Comparison of ENCODE assay signal across 19 mouse cellular contexts in genomic region chr1:40235597-40236249, GRCm38 (mm10). TPM values are rescaled to one million over a fixed set of nuclear protein-coding genes. Genes with fewer than 3 reads are reported as not detected.
A peak's percentile ranks its signal among the peaks of the same experiment; 100 is the strongest.
DNase-seq lines count a peak whose midpoint lies in the region; ATAC-seq and TF ChIP-seq lines count a peak whose summit lies in the region.
"Had no signal": no experiment of that assay in that cellular context is flagged by ENCODE, and none has a peak within 500 bp of the region (broad histone marks: within the 10 kb centered on the region; RNA-seq: fewer than 3 reads in every experiment).

No protein-coding gene starts in this region.

- TF ChIP-seq POLR2A in liver, adult 2 months (IDR thresholded peaks at IDR 0.05; ENCODE audit: extremely low read depth, insufficient read depth, low read length) = no peak

- ATAC-seq in kidney, embryonic 15.5 days (replicated peaks; ENCODE audit: low FRiP score) = no peak
- ATAC-seq: forebrain, postnatal 0 days; liver, embryonic 12.5 days; midbrain, embryonic 16.5 days had no signal

- peak overlapping the region; percentile 18; the same call in 1 of the 2 replicates for H3K27ac ChIP-seq in kidney, embryonic 15.5 days
- no peak overlapping the region; the same call in 1 of the 2 replicates for H3K27ac ChIP-seq in liver, adult 2 months (replicated peaks; ENCODE audit: insufficient read depth, low read depth, low read length)
- H3K27ac ChIP-seq: hindbrain, embryonic 15.5 days; liver, embryonic 12.5 days had no signal

- H3K4me1 ChIP-seq in kidney, embryonic 15.5 days = peaks cover 42% of the 10 kb centered on the region
- H3K4me1 ChIP-seq in liver, adult 2 months (ENCODE audit: control insufficient read depth, insufficient read depth, low read length) = peaks cover 42% of the 10 kb centered on the region
- H3K4me1 ChIP-seq: hindbrain, embryonic 15.5 days had no signal

- no peak for TF ChIP-seq CTCF in liver, adult 2 months (IDR thresholded peaks at IDR 0.05; ENCODE audit: low read depth, low read length)

- no peak overlapping the region for H3K9ac ChIP-seq in kidney, embryonic 15.5 days
- H3K9ac ChIP-seq in liver, adult 2 months (ENCODE audit: low read depth, low read length) = no peak overlapping the region; the same call in 1 of the 2 replicates
- H3K9ac ChIP-seq: forebrain, postnatal 0 days; hindbrain, embryonic 15.5 days; liver, embryonic 12.5 days had no signal

- H3K79me2 ChIP-seq in liver, adult 2 months (ENCODE audit: control insufficient read depth, insufficient read depth, low read length) = peaks cover 47% of the 10 kb centered on the region

- no peak overlapping the region for H3K4me2 ChIP-seq in kidney, embryonic 15.5 days
- H3K4me2 ChIP-seq: hindbrain, embryonic 15.5 days; liver, embryonic 12.5 days had no signal

- 74% methylated on average over 5 of the region's 5 CpGs for WGBS in kidney, embryonic 15.5 days
- 67% methylated on average over 5 of the region's 5 CpGs for WGBS in liver, adult 2 months

- no peaks in the 10 kb centered on the region for H3K27me3 ChIP-seq in kidney, embryonic 15.5 days
- H3K27me3 ChIP-seq in liver, adult 2 months (ENCODE audit: control insufficient read depth, insufficient read depth, low read length) = no peaks in the 10 kb centered on the region
- H3K27me3 ChIP-seq: hindbrain, embryonic 15.5 days; liver, embryonic 12.5 days had no signal

- H3K36me3 ChIP-seq in kidney, embryonic 15.5 days = no peaks in the 10 kb centered on the region
- peaks cover 28% of the 10 kb centered on the region for H3K36me3 ChIP-seq in liver, adult 2 months (ENCODE audit: control insufficient read depth, insufficient read depth, low read length)
- H3K36me3 ChIP-seq: hindbrain, embryonic 15.5 days; liver, embryonic 12.5 days had no signal

- DNase-seq in kidney, postnatal 36 days = no peak
- DNase-seq in liver, adult 2 months (ENCODE audit: extremely low read depth, low read depth, low spot score) = peak; percentile 51
- DNase-seq in liver (no peak), NIH3T3 (ENCODE audit: low read depth) (peak; percentile 78)
- DNase-seq in induced T-regulatory cell, adult 2 months (ENCODE audit: low read depth) = peak; percentile 24
- DNase-seq in heart, adult 9 months (ENCODE audit: low spot score in 2 of 2) = no peak
- DNase-seq: adrenal gland, adult 8-10 months; cerebellum, adult 11-12 months; cerebellum, postnatal 36 days; forebrain, postnatal 0 days; gastrocnemius, postnatal 14 days; heart, postnatal 36 days; kidney, adult 8-10 months; lung, postnatal 14 days; thymus, postnatal 36 days had no signal

- no peak overlapping the region for H3K4me3 ChIP-seq in kidney, embryonic 15.5 days (replicated peaks)
- H3K4me3 ChIP-seq in liver, adult 2 months (ENCODE audit: insufficient read depth, low read depth, low read length) = no peak overlapping the region
- H3K4me3 ChIP-seq: hindbrain, embryonic 15.5 days; liver, embryonic 12.5 days had no signal

- no peaks in the 10 kb centered on the region for H3K9me3 ChIP-seq in kidney, embryonic 15.5 days (replicated peaks)
- H3K9me3 ChIP-seq: hindbrain, embryonic 15.5 days; liver, embryonic 12.5 days had no signal

RNA-seq across cellular contexts. Expression of gene Il1r1, which starts 10.8 kb away (rescaled TPM):
- polyA plus RNA-seq in kidney, embryonic 15.5 days (2015; fragmentation: Nextera tagmentation; extraction: Ambion mirVana) = 4.6 and 5.0 TPM in 2 replicates
- total RNA-seq in liver, adult 2 months (2014; rRNA removed) = 9.4 and 16.0 TPM in 2 replicates
- 2.0 and 5.5 TPM in 2 replicates for polyA plus RNA-seq in liver, adult 2 months (2012; rRNA removed)

Comparison
In these comparisons a context has a peak if more than half of its experiments do, and no peak if none do; other contexts are left out.
1. DNase-seq: peak in liver, adult 2 months (single experiment), NIH3T3 (single experiment) and induced T-regulatory cell, adult 2 months (single experiment); none in kidney, postnatal 36 days (0 of 2), liver (single experiment) and heart, adult 9 months (0 of 2).